Mouse (Mus musculus) megakaryocyte progenitor cell, adult 5-6 weeks (primary cell): Measurements from ENCODE around the gene Rab25. TPM values are rescaled to one million over a fixed set of nuclear protein-coding genes. Genes with fewer than 3 reads are reported as not detected.

Experiments
- ATAC-seq: replicated peaks from 2 replicates; pipeline ENCODE4 v1.8.0; 2016; ENCODE audit warnings: mild to moderate bottlenecking, moderate TSS enrichment, inconsistent platforms; ENCODE audit not compliant: poor library complexity
- total RNA-seq, 2 experiments: library from RNA; stranded (forward) in 1 of 2; stranded (reverse) in 1 of 2; fragments of 157-497, 149-512 nt in 1 of 2; fragments of 200-1000 nt in 1 of 2; gene quantifications; 2 replicates each; pipeline versions ENCODE4 v1.2.3 to v1.2.4; 2015 to 2017

The Rab25 gene
- total RNA-seq, 2 experiments from 2014 or later, result 0.17 TPM; not detected in 1

DNA sequence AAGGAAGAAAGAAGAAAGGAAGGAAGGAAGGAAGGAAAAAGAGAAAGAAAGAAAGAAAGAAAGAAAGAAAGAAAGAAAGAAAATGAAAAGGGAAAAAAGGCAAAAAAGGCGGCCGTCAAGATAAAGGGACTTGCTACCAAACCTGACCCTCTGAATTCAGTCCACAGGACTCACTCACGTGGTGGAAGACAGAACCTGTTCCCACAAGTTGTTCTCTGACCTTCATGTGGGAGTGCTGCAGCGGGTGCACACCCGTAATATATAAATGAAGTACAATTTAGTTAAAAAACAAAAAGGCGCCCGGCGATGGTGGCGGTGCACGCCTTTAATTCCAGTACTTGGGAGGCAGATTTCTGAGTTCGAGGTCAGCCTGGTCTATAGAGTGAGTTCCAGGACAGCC lies 19.5 kb downstream of the Rab25 start:
- ATAC-seq, result no peak

- ATAC-seq, result no peak
These were observed 20.5 kb downstream of the Rab25 start for GRCm38 (mm10) chr3:88527565-88527964.

DNA sequence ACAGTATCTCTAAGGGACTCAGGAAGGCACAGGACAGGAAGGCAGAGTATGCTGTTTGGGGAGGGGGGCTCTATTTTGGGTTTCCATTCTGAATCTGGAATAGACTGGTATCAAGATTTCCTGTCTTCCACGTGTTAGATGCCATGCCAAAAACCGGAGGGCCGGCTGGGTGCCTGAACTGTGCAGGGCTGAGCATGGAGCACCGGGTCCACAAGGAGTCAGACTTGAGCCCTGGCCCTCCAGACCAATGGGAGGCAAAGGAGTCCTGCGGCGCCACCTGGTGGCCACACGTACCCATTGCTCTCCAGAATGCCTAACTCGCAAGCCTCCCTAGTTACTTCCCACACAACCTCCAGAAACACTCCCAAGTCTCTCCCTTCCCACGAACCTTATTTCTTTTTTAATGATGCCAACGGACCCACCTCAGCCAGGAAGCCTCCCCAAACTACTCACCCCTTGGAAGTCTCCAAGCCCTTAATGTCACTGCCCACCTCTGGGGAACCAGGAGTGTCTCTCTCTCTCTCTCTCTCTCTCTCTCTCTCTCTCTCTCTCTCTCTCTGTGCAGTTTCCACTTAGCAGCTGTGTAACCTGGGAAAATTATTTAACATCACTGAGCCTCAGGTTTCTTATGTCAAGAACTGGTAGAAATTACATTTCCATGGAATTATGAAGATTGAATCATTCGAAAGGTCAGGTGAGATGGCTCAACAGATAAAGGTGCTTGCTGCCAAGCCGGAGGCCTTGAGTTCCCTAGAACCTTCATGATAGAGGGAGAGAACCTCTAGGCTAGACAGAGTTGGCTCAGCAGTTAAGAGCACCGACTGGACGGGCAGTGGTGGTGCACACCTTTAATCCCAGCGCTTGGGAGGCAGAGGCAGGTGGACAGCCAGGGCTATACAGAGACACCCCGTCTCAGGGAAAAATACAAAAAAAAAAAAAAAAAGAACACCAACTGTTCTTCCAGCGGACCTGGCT lies 21.7 kb downstream of the Rab25 start:
- ATAC-seq, result peak; percentile 91

- ATAC-seq, result no peak
These were observed 23.1 kb downstream of the Rab25 start for GRCm38 (mm10) chr3:88525021-88525420.

GRCm38 (mm10) chr3:88523027-88523426 lies 25.1 kb downstream of the Rab25 start:
- no peak for ATAC-seq

GRCm38 (mm10) chr3:88521803-88522331 lies 26.2 kb downstream of the Rab25 start:
- ATAC-seq, result peak; percentile 76

DNA sequence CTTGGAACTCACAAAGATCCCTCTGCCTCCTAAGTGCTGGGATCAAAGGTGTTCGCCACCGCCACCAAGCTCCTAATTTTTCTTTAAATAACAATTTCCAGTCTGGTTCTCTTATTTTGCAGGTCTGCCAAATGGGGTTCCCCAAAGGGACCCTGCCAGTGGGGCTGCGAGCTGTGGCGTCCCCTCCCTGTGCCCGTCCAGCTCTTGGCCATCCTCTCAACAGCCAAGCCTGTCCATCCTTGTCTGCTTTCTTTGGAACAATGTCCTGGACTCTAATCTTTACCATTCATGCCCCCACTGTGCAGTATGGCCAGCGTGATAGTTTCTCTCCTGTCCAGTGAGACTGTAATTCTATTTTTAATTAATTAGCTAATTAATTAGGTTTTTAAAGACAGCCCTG lies 26.9 kb downstream of the Rab25 start:
- ATAC-seq, result no peak

- no peak for ATAC-seq
These were observed 28.0 kb downstream of the Rab25 start for GRCm38 (mm10) chr3:88520078-88520477.

DNA sequence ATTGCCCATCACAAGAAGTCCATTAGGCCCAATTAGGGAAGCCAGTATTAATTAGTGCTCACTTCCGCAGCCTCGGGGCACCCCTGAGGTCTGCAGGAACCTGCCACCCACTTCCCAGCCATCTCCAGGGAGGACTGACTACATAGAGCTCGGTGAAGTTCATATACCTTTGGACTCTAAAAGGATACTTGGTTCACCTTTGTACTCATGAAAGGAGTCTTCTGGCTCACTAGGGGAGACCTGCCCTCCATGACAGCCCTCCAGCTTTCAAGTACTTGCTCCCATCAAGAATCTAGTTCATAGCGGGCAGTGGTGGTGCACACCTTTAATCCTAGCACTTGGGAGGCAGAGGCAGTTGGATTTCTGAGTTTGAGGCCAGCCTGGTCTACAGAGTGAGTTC lies 29.7 kb downstream of the Rab25 start:
- ATAC-seq, result no peak

DNA sequence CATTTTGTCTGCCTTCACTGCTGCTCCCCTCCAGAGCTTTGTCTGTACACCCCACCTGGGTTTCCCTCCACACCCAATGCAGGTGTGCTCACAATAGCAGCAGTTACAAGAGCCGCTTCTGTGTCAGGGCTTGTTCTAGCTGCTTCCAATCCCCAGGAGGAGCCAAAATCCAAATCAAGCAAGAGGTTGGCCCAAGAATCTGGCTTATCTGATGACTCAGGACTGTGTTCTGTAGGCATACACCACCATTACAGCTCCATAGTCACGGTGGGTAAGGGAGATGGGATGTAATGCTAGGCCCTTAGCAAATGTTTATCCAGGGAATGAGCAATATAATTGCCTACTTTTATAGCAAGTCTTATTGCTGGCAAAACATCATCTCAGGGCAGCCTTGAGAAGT lies 31.7 kb downstream of the Rab25 start:
- no peak for ATAC-seq

GRCm38 (mm10) chr3:88515095-88515386 lies 33.1 kb downstream of the Rab25 start:
- ATAC-seq, result no peak

GRCm38 (mm10) chr3:88514231-88515094 lies 33.6 kb downstream of the Rab25 start:
- ATAC-seq, result no peak

- no peak for ATAC-seq
These were observed 34.5 kb downstream of the Rab25 start for GRCm38 (mm10) chr3:88513546-88514115.

- no peak for ATAC-seq
These were observed 35.1 kb downstream of the Rab25 start for GRCm38 (mm10) chr3:88512896-88513545.

DNA sequence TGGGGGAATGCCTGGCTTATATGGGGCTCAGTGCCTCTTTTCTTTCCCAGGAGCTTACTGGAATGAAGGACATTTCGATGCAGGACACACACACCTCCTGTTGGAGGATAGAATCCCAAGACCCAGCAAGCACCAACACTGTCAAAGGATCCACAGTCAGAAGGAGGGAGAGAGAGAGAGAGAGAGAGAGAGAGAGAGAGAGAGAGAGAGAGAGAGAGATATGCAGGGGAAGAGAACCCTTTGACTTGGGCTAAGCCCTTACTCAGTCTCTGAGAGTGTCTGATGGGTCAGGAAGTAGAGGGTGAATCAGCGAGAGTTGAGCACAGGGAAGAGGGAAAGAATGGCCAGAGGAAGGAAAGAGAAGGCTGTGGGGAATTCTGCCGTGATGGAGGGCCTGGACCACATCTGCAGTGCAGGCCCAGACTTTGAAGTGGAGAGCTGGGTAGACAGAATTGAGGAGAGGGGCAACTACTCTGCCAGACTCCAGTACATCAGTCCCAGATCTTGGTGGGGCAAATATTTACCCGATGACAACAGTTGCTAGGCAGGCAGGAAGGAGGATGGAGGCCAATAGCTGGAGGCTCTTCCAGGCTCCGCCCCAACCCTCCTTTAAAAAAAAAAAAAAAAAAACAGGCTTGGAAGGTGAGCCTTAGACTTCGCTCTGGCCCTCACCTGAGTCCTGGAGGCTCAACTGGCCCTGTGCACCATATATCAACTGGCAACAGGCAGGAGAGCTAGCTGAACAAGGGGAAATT lies 35.8 kb downstream of the Rab25 start:
- ATAC-seq, result no peak

DNA sequence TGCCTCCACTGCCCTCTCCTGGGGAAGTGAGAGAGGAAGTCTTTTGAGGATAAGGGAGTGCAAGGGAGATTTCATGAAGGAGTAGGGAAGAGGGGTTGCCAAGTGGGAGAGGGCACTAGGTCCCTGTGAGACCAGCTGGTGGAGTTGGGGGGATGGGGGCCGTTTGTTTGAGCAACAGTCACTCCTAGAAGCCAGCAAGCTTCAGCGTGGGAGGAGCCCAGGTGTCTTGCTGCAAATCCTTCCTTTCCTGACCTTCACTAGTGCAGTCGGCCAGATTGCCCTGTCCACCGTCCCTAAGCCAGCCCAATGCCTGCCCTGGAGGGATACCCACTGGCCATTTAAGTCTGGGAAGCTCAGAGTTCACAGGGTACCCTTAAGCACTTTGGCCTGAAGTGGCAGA lies 36.5 kb downstream of the Rab25 start:
- no peak for ATAC-seq

- ATAC-seq, result no peak
These were observed 37.4 kb downstream of the Rab25 start for GRCm38 (mm10) chr3:88510421-88511289.

DNA sequence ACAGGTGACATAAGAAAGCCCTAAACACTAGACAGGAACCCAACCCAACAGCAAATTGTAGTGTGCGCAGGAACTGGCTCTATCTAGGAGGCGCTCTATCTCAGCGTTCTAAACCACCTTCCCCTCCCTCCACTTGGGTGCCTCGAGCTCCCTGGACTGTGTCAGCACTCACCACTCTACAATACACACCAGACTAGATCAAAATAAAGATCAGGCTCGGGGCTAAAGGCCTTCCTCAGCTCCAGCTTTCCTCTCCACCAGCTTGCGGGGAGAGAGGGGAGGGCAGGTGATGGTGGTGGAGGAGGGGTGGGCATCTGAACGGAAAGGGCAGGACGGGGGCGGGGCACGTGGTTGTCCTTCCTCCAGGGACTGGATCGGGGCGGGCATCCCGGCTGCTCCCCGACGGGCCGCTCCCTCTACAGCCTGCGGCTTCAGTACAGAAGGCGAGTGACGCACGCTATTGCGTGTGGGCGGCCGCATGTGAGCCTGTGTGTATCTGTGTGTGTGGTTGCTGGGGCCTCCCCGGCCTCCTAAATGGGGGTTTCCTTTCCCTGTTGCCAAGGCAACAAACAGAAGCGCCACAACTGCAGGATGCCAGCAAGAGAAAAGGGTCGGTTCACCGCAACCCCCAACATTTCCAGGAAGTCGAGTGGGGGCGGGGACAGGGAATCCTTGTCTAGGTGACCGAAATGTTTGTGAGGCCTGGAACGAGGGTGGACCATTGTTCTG lies 38.2 kb downstream of the Rab25 start, which contains the start of gene Lmna:
TSS of gene Lmna (minus strand) at position 265 of the 729 bp plus-strand sequence.
- peak; percentile 90 for ATAC-seq
